Comparison of ENCODE assay signal across 8 mouse cellular contexts in genomic region chr13:57269614-57270013, GRCm38 (mm10).
A peak's percentile ranks its signal among the peaks of the same experiment; 100 is the strongest.
DNase-seq lines count a peak whose midpoint lies in the region; ATAC-seq and TF ChIP-seq lines count a peak whose summit lies in the region.

No protein-coding gene starts in this region.

- no peak overlapping the region for H3K27ac ChIP-seq in gastrocnemius, adult 2 months
- H3K27ac ChIP-seq in ES-Bruce4 (ENCODE audit: insufficient read depth, low read length) = no peak overlapping the region
- H3K27ac ChIP-seq in cortical plate, adult 2 months (ENCODE audit: insufficient read depth, low read length) = no peak overlapping the region
- no peak overlapping the region for H3K27ac ChIP-seq in midbrain, embryonic 12.5 days (replicated peaks)

- no peak overlapping the region for H3K4me3 ChIP-seq in gastrocnemius, adult 2 months
- no peak overlapping the region for H3K4me3 ChIP-seq in ES-Bruce4 (ENCODE audit: low read depth, low read length)
- H3K4me3 ChIP-seq in cortical plate, adult 2 months (ENCODE audit: insufficient read depth, low read length) = no peak overlapping the region
- no peak overlapping the region for H3K4me3 ChIP-seq in midbrain, embryonic 12.5 days

- H3K36me3 ChIP-seq in ES-Bruce4 (ENCODE audit: control insufficient read depth, insufficient read depth, low read length, poor library complexity, severe bottlenecking) = no peaks in the 10 kb centered on the region
- H3K36me3 ChIP-seq in midbrain, embryonic 12.5 days = no peaks in the 10 kb centered on the region

- no peak for TF ChIP-seq POLR2A in ES-Bruce4 (IDR thresholded peaks at IDR 0.05; ENCODE audit: insufficient read depth, low read length)
- TF ChIP-seq POLR2A in cortical plate, adult 2 months (IDR thresholded peaks at IDR 0.05; ENCODE audit: extremely low read depth, insufficient read depth, low read length) = no peak

- H3K9me3 ChIP-seq in ES-Bruce4 (replicated peaks; ENCODE audit: control insufficient read depth, insufficient read depth, low read length, poor library complexity, severe bottlenecking) = no peaks in the 10 kb centered on the region
- H3K9me3 ChIP-seq in midbrain, embryonic 12.5 days = no peaks in the 10 kb centered on the region

- H3K4me2 ChIP-seq in midbrain, embryonic 12.5 days (replicated peaks) = no peak overlapping the region

- no peak for TF ChIP-seq EP300 in ES-Bruce4 (IDR thresholded peaks at IDR 0.05; ENCODE audit: insufficient read depth, low read depth, low read length)

- peak; percentile 73 for TF ChIP-seq CTCF in gastrocnemius, adult 2 months (IDR thresholded peaks at IDR 0.05)
- TF ChIP-seq CTCF in ES-Bruce4 (IDR thresholded peaks at IDR 0.05; ENCODE audit: low read depth, low read length) = peak; percentile 93
- peak; percentile 97 for TF ChIP-seq CTCF in cortical plate, adult 2 months (IDR thresholded peaks at IDR 0.05; ENCODE audit: extremely low read depth, insufficient read depth, low read length)

- no peak overlapping the region for H3K9ac ChIP-seq in ES-Bruce4 (ENCODE audit: low read depth, poor library complexity, severe bottlenecking)
- H3K9ac ChIP-seq in midbrain, embryonic 12.5 days (replicated peaks) = no peak overlapping the region

- whole genome bisulfite sequencing in midbrain, embryonic 12.5 days = 12% methylated on average over 8 of the region's 8 CpGs

- no peaks in the 10 kb centered on the region for H3K27me3 ChIP-seq in ES-Bruce4 (ENCODE audit: control insufficient read depth, insufficient read depth, low read length, poor library complexity, severe bottlenecking)
- H3K27me3 ChIP-seq in midbrain, embryonic 12.5 days = no peaks in the 10 kb centered on the region

- intact Hi-C loops in gastrocnemius, adult 2 months (cut with DNase I) = no loop called here
- intact Hi-C loops in heart, postnatal 14 days (cut with DNase I) = loop anchor here (2.0 kb wide), 1 partner anchor 463 kb away; no protein-coding TSS in a partner anchor

- H3K4me1 ChIP-seq in ES-Bruce4 (ENCODE audit: control insufficient read depth, insufficient read depth, low read length) = no peaks in the 10 kb centered on the region
- H3K4me1 ChIP-seq in cortical plate, adult 2 months (ENCODE audit: control insufficient read depth, insufficient read depth, low read length) = no peaks in the 10 kb centered on the region
- H3K4me1 ChIP-seq in midbrain, embryonic 12.5 days = no peaks in the 10 kb centered on the region

- peak; percentile 58; the same call in 1 of the 2 replicates for ATAC-seq in midbrain, embryonic 12.5 days (ENCODE audit: low FRiP score, low read depth)

- DNase-seq in gastrocnemius, adult 2 months = peak; percentile 23
- no peak for DNase-seq in gastrocnemius, postnatal 25 days
- peak; percentile 29 to 33 for DNase-seq in heart, postnatal 14 days
- DNase-seq in layer of hippocampus, adult 9-10 months (ENCODE audit: low spot score) = peak; percentile 15
- no peak for DNase-seq in spleen, postnatal 4 days (ENCODE audit: low spot score in 2 of 2)

Comparison
In these comparisons a context has a peak if more than half of its experiments do, and no peak if none do; other contexts are left out.
1. DNase-seq: peak in gastrocnemius, adult 2 months (single experiment), heart, postnatal 14 days (2 of 2) and layer of hippocampus, adult 9-10 months (single experiment); none in gastrocnemius, postnatal 25 days (single experiment) and spleen, postnatal 4 days (0 of 2).
2. Peak in every context shown above with its lines, with median percentiles within 50 percentile points of each other: CTCF ChIP-seq.